Mouse (Mus musculus) skeletal muscle tissue, adult 2 months (tissue): ENCODE results near the gene 1500015O10Rik.

Experiments
- DNase-seq: peaks from one replicate; pipeline ENCODE4 v3.0.0-alpha.2; 2012; ENCODE audit warnings: low read depth, low spot score

The 1500015O10Rik gene

GRCm38 (mm10) chr1:43772694-43773093 is 42.3 kb downstream of the 1500015O10Rik start:
- DNase-seq, result no peak

DNA sequence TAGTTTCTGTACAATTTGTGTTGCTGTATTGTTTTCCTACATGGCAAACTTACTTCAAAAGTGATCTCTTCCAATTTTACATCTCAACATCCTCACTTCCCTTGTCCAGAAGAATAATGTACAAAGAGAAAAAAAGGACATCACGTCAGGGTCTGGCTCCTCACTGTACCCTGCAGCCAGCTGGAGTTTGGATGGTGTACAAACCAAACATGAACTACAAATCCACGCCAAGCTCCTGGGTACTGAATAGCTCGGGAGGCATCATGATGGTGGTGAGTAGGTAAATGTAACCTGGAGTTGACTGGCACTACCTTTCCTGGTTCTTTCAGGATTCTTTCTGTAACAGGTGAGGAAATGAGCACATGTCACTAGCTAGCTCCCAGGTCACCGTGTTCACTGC is 43.7 kb downstream of the 1500015O10Rik start:
- no peak for DNase-seq

DNA sequence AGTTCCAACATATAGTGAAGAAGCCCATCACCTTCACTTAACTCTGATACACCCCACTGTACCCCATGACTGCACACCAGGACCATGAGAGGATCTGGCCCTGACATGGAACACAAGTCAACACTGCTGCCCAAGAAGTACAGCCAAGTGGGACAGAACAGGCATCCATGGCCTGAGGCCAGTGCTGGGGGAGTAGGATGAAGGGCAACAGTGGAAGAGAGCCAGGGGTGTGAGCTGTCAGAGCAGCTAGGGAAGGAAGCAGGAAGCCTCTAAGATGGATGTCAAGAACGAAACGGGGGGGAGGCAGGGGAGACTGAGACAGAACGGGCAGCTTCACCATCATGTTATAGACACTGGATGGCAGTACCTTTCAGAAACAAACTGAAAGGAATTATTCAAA is 45.7 kb downstream of the 1500015O10Rik start:
- no peak for DNase-seq

DNA sequence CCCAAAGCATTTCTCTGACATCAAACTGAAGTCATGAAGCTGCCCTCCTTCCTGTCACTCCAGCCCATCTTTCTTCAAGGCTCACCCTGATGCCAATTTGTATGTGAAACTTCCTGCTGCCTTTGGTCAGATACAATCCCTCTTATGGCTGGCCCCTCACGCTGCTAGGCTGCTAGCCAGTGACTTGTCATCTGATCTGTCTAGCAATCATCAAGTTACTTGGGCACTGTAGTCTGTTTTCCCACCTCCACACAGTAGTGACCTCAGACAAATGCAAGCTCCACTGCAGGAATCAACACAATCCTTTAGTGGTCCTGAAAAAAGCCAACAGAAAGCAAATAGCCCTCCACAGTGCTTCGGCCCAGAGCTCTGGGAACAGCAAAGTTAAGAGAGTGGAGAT is 50.8 kb downstream of the 1500015O10Rik start:
- DNase-seq, result no peak

DNA sequence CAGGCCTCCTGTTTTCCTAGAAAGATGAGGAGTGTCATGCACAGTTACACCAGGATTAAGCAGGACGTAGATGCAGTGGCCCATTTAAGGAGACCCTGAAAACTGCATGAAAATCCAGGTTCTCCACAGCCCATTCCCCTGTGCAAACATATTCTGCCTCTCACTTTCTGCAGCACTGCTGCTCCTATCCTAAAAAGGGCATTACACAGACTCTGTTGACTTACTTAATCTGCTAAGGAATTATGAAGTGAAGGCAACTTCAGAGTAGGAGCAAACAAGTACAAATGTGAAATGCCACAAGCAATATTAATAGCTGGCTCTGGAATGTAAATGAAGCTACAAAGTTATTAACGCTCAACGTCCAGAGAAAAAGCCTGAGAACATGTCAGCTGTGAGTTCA is 51.3 kb downstream of the 1500015O10Rik start:
- no peak for DNase-seq

DNA sequence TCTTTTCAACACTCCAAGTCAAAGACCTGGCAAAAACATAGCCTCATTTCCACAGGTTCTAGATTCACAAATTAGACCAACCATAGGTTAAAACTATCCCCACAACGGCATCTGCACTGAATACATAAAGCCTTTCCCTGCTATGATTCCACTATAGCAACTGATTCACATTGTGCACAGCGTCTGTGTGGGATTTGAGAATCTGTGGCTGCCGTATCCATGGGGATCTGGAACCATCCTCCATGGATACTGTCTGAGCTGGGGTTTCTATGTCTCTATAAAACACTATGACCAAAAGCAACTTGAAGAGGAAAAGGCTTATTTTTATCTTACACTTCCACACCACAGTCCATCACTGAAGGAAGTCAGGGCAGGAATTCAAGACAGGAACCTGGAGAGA is 52.3 kb downstream of the 1500015O10Rik start:
- DNase-seq, result no peak

DNA sequence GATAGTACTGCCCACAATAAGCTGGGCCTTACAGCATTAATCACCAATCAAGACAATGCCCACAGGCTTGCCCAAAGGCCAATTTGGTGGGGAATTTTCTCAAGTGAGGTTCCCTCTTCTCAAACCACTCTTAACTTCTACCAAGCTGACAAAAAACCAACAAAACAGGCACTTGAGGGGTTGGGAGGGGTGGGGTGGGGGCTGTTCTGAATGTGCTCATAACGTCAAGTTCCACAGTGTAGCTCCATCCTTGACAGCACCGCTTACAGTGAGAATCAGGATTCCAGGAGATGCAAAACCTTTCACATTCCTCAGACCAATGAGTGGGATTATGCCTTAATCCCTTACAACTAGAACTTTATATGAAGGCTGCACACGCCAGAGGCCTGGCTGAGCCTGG is 52.8 kb downstream of the 1500015O10Rik start:
- no peak for DNase-seq

- no peak for DNase-seq
Observed at GRCm38 (mm10) chr1:43785316-43785715, 54.9 kb downstream of the 1500015O10Rik start.

DNA sequence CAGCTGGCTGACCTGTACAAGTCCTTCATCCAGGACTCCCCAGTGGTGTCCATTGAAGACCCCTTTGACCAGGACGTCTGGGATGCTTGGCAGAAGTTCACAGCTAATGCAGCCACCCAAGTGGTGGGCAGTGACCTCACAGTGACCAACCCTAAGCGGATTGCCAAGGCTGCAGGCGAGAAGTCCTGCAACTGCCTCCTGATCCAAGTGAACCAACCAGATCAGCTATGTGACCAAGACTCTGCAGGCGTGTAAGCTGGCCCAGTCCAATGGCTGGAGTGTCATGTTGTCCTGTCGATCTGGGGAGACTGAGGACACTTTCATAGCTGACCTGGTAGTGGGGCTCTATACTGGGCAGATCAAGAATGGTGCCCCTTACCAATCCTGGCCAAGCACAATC is 56.3 kb downstream of the 1500015O10Rik start:
- no peak for DNase-seq

- DNase-seq, result no peak
Observed at GRCm38 (mm10) chr1:43789765-43790164, 59.4 kb downstream of the 1500015O10Rik start.
